Mouse (Mus musculus) embryo, embryonic 10 days (tissue): ENCODE results near the gene Apol7c.
"Not testable (repeated sequence)": the region's sequence is repeated elsewhere in the genome, so short reads cannot be mapped to it uniquely, and the experiment has no call there.

ENCODE experiments used
- DNase-seq: peaks from one replicate; pipeline ENCODE4 v3.0.0-alpha.2; 2015; ENCODE audit warnings: low spot score

Apol7c gene

DNA sequence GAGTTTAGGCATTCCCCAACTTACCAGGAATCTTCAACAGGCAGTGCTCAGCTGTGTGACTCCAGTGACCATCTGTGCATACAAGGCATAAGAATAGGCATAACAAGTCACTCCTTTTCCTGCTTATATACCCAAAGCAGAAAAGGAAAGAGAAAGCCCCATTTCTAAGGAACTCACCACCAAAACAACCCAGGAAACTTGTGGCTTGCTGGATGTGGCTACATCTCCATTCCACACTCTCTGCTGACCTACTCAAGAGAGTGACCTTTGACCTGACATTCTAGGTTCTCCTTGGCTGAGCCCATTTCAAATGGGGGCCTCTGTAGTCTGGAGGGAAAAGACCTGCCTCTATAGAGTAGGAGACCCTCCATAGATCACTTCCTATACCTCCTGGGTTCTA, at the start of gene Apol7c:
TSS of gene Apol7c (minus strand) at position 101 of the 400 bp plus-strand sequence.
- no peak for DNase-seq

DNA sequence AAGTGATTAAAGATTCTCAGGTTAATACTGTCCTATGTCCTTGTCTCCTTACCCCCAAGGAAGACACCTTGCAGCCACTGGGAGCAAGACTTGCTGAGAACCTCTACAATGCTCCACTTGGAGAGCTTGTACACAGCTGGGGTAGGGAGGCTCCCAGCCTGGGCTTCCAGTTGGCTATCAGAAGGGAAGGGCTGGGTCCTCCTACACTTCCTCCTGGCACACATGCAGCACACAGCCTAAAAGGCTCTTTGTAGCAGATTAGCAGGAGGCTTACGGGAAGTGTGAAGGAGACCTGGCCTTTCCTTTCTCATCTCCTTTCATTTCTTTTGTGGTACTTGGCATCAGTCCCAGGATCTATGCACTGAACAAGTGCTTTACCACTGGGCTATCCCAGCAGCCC, 48.6 kb upstream of the Apol7c start:
- DNase-seq: no peak

DNA sequence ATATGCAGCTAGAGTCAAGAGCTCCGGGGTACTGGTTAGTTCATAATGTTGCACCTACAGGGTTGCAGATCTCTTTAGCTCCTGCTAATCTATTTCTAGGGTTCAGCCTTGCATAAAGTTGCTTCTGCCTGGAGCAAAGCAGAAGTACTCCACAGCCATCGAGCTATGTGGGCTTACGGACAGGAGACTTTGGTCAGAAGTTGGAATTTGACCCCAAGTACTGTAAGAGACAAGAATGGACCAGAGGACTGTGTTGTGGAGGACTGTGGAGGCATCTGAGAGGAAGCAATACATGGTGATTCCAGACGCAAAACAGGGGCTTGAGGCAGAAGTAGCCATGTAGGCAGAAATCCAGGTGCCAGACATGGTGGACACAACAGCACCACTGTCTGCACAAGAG, 46.2 kb upstream of the Apol7c start:
- no peak for DNase-seq

DNA sequence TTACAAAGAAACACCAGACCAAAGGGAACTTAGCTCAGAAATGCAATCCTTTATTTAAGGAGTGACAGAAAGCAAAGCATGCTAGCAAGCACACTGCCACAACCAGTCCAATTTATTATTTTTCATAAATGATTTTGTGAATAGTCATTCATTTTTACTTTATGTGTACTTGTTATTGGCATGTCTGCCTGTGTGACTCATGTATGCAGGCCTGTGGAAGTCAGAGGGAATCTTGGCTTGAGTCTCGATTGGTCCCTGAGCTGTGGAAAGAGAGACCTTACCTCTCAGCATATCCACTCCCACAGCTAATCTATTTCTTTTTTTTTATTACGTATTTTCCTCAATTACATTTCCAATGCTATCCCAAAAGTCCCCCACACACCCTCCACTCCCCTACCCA, 45.7 kb upstream of the Apol7c start:
- no peak for DNase-seq

DNA sequence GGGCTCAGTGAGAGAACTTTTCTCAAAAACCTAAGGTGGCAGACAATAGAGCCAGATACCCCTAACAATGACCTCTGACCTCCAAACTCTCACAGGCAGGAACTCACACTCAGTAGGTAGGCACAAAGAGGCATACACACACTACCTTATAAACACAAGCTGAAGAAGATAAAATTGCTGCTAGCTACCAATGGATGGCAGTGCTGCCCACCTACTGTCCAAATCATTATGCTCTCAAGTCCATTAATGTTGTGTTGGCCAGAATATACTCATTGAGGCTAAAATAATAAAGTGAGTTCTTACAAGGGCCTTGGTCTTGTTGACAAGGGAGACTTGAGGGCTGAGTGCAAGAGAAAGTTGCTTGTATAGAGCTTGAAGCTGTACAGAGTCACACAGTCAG, 30.1 kb upstream of the Apol7c start:
- no peak for DNase-seq

DNA sequence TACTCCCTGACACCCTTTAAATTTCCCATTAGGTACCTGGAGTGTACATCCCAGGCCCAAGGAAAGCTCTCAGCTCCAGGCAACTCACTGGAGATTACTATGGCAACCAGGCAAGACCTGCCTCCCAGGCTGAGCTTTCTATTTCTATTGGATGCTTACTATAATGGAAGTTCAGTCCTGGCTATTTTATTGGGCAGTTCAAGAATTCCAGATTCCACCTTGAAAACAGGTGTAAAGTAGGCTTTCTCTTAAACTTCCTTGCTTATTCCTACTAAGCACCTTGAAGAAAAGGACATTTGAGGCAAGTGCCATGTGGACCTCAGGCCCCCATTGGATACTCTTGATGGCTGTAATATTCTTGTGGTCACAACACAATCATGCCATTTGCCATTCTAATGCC, 28.7 kb upstream of the Apol7c start, which contains the start of gene 1700025B11Rik:
TSS of gene 1700025B11Rik (minus strand) at position 101 of the 400 bp plus-strand sequence.
- DNase-seq: no peak

DNA sequence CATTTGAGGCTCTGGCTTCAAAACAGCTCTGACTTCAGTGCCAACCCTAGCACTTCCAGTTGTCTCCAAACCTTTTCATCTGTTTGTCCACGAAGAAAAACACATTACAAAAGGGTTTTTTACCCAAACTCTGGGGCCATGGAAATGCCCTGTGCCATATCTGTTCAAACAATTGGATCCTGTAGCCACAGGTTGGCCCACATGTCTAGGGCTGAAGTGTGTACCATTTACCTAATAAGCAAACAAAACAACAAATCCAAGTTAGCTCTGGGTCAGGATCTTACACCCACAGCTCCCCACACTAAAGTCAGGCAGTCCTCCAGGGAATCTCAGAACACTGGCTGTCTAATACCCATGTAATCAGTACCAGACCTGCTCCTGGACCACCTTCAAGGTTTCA, 6.1 kb upstream of the Apol7c start:
- not testable (repeated sequence) for DNase-seq

DNA sequence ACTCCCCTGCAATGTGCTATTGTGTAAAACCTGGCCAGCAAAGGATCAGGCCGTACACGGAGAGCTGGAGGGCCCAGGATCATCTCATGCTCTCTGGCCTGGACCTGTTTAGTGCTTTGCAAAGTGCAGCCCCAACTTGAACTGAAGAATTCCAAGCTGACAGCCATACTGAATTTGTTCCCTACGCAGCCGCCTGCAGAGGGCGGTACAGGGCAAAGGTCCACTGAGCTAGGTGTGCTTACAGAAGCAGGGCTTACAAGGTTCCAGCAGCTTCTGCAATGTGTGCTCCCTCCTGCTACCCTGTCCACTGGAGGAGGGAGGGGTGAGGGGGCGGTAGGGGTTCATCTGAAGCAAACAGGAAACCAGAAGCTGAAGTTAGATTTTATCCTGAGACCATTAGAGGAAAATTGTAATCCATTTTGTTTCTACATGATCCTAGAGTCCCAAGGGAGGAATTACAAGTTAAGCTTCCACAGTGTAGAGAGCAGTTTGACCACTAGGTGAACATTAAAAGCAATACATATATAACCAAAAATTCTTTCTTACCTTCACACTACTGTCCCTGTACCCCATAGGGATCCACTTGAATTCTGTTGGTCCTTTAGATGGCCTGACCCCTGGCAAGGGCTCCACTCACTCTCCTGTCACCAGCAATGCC, 9.8 kb downstream of the Apol7c start:
- DNase-seq: peak; percentile 70

DNA sequence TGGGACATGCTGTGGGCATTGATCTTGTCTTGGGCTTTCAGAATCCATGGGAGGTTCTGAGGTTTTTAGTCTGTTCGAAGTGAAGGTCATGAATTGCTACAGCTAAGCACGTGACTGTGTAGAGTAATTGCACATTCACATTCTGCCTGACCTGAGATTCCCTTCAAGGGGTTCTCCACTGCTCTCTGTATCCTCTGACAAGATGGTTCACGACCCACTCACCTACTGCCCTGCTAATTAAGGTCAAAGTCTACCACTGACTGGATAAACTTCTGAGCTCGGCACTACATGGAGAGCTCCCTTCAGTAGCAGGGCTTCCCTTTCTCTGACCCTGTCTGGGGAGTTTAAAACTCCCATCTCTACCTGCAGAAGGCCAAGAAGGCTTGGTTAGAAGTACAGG, 12.5 kb downstream of the Apol7c start:
- DNase-seq: not testable (repeated sequence)

DNA sequence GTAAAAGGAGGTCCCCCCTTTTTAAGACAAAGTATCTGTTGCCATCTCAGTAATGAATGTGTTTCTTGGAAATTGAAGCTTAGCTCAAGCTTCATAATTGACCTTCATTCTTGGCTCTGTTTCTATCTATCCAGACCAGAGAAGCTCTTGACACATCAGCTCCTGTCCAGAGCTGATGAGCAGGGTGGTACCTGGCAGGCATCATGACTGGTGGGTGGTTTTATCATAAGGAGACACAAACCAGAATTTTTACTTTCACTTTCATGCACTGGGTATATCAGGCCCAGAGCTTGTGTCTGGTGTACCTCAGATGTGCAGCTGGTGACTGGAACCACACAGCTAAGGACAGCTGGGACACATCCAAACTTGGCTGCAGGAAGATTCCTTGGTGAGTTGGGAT, 25.1 kb downstream of the Apol7c start, which contains the start of gene Apol11a:
TSS of gene Apol11a (plus strand) at position 306 of the 400 bp plus-strand sequence.
- not testable (repeated sequence) for DNase-seq

DNA sequence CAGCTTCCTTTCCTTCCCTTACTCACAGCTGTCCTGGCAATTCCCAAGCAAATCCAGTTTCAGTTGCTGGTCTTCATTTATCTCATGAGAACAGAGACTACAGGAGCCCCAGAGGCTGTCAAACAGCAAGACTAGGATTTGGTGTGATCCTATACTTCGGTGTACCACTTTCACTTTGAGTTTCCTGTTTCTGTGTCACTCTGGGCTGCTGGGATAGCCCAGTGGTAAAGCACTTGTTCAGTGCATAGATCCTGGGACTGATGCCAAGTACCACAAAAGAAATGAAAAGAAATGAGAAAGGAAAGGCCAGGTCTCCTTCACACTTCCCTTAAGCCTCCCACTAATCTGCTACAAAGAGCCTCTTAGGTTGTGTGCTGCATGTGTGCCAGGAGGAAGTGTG, 38.4 kb downstream of the Apol7c start:
- DNase-seq: not testable (repeated sequence)

DNA sequence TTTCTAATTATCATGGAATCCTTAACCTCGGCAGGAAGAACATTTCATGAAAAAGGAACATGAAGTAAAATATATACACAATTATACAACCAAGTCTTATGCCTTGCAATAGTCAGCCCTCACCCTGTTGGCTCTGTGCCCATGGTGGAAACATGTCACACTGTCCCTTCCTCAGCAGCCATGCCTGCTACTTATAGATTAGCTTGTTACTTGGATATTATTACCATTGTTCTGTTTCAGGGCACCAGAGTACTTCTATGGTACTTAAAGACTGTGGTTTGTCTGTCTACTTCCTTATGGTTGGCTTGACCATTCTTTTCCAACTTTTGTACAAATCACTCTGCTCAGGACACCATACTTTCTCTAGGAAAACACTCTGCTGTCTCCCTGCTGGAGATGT, 39.9 kb downstream of the Apol7c start:
- DNase-seq: not testable (repeated sequence)

DNA sequence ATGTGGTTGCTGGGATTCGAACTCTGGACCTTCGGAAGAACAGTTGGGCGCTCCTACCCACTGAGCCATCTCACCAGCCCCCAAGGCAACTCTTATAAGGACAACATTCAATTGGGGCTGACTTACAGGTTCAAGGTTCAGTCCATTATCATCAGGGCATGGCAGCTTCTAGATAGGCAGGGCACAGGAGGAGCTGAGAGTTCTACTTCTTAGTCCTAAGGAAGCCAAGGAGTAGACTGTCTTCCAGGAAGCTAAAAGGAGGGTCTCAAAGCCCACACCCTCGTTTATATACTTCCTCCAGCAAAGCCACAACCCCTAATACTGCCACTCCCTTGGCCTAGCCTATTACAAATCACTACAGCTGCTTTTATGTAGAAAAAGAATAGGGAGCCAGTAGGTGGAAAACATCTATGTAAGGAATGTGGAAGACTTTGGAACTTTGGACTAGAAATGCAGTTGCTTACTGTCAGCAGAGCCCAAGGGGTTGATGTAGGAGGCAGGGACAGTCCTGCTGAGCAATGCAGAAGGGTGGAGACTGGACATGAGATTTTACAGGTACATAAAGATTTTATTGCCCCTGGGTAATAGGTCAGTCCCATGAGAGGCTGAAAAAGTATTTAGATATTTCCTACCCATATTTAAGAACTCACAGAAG, 50.8 kb downstream of the Apol7c start:
- DNase-seq: no peak

DNA sequence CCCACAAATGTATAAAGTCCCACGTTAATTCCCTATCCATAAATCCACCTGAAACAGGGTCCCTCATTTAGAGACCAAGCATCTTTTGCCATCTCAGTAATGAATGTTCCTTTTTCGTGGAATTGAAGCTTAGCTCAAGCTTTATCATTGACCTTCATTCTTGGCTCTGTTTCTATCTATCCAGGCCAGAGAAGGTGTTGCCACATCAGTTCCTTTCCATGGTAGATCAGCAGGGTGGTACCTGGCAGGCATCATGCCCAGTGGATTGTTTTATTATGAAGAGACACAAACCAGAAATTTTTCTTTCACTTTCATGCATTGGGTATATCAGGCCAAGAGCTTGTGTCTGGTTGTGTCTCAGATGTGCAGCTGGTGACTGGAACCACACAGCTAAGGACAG, 56.4 kb downstream of the Apol7c start, which contains the start of gene Apol10a:
TSS of gene Apol10a (plus strand) at position 355 of the 400 bp plus-strand sequence.
- not testable (repeated sequence) for DNase-seq
